Mouse (Mus musculus) subcutaneous adipose tissue, adult 2 months (tissue): ENCODE measurements around the gene Bcl2l1. TPM values are rescaled to one million over a fixed set of nuclear protein-coding genes. Genes with fewer than 3 reads are reported as not detected.

Experiments used
- polyA plus RNA-seq: library from polyadenylated mRNA; depleted of rRNA; stranded (reverse); fragments of >200 nt; gene quantifications from 2 replicates; pipeline ENCODE4 v1.2.3, GENCODE M21; 2012; ENCODE audit warnings: low replicate concordance; rRNA removed

Gene Bcl2l1
- 44.2 and 57.2 TPM in 2 replicates for polyA plus RNA-seq

DNA sequence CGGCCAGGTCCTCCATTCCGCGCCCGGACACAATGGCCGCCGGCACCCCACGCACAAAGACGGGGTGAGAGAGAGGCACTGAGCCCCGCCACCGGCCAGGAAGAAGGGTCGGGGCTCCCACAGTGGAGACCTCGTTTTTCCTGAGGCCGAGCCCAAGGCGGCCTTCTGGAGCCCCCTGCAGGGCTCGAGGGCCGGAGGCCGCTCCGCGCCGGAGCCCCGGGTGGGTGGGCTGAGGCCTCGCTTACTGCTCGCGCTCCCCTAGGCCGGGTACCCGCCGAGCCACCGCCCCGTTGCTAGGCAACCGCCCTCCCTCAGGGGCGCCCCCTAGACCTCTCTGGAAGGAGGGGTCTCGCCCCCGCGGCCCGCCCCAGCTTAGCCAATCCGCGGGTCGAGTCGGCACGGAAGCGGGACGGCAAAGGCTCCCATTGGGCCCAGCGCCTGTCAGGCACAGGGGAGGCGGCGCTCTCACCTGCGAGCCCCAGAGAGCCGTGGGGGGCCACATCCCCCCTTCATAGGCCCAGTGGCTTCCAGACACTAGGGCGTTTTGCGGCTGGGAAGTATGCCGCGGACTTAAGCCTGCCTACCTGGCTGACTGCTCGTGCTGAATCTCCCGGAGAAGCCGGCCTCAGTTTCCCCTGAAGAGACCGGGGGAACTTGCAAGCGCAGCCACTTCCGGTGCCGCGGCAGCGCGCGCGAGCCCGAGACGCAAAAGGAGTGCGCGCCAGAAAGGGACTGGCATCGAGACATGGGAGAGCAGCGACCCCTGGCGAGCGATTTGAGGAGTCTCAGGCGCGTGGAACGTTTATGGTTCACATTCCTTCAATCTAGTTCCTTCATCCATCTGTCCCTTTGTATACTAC, at the start of gene Bcl2l1:
TSS of gene Bcl2l1 (minus strand) at position 710 of the 860 bp plus-strand sequence.

DNA sequence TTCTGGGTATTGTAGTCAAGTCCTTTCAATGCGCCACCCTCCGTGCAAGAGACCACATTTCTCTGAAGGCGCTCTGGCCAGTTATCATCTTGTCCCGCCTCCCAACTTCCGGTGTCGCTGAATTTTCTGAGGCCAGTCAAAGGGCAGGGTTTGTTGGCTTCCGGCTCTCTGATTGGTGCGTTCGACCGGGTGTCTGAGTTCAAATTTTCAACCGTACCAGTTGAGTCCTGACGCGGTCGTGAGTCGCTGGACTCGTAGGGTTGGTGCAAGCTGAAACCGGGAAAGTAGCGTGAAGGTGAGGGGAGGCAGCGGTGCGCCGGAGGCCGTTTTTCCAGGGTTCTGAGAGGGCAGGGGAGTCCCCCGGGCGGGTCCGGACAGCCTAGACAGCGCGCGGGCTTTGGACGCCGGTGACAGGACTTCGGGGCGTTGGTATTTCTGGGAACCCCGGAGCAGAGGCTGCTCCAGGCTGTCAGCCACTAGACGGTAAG, 16.3 kb upstream of the Bcl2l1 start, which contains the start of gene Tpx2:
TSS of gene Tpx2 (plus strand) at position 150 of the 488 bp plus-strand sequence.

GRCm38 (mm10) chr2:152753944-152754711, 77.4 kb downstream of the Bcl2l1 start, which contains the start of gene Cox4i2:
TSS of gene Cox4i2 (plus strand) at chr2:152754173.

DNA sequence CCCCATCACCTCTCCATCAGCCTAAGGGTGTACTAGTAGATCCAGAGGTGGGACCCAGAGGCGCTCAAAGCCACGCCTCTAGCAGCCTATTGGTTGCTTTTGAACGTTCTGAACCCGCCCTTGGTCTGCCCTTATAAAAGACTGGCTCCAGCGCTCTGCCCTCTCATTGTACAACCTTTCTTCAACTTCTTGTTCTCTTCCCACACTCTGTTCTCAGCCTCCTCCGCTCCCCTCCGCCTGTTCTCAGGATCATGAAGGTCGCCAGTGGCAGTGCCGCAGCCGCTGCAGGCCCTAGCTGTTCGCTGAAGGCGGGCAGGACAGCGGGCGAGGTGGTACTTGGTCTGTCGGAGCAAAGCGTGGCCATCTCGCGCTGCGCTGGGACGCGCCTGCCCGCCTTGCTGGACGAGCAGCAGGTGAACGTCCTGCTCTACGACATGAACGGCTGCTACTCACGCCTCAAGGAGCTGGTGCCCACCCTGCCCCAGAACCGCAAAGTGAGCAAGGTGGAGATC, 95.4 kb downstream of the Bcl2l1 start, which contains the start of gene Id1:
TSS of gene Id1 (plus strand) at position 162 of the 512 bp plus-strand sequence.

Other genes starting within 250 kb of the Bcl2l1 start
- gene Defb45, start 232.3 kb downstream of the Bcl2l1 start, polyA plus RNA-seq: not detected in 2 replicates
- gene Defb36, start 227.4 kb downstream of the Bcl2l1 start, polyA plus RNA-seq: not detected in 2 replicates
- gene Defb25, start 208.7 kb downstream of the Bcl2l1 start, polyA plus RNA-seq: 5.3 TPM in 1 of 2 replicates, not detected in the other
- 13.6 and 24.9 TPM in 2 replicates for gene Rem1, start 204.8 kb downstream of the Bcl2l1 start, polyA plus RNA-seq
- 138 and 143 TPM in 2 replicates for gene H13, start 162.3 kb downstream of the Bcl2l1 start, polyA plus RNA-seq
- 7.2 and 10.9 TPM in 2 replicates for gene Mcts2, start 144.7 kb downstream of the Bcl2l1 start, polyA plus RNA-seq
- gene Id1, start 95.5 kb downstream of the Bcl2l1 start, polyA plus RNA-seq: 163 and 303 TPM in 2 replicates
- gene Cox4i2, start 77.6 kb downstream of the Bcl2l1 start, polyA plus RNA-seq: 9.4 and 12.8 TPM in 2 replicates
- 0.42 and 3.3 TPM in 2 replicates for gene Tpx2, start 16.2 kb upstream of the Bcl2l1 start, polyA plus RNA-seq
- gene Mylk2, start 79.6 kb upstream of the Bcl2l1 start, polyA plus RNA-seq: 0.13 and 0.22 TPM in 2 replicates
- gene Foxs1, start 101.5 kb upstream of the Bcl2l1 start, polyA plus RNA-seq: 17.5 and 19.5 TPM in 2 replicates
- gene Dusp15, start 120.0 kb upstream of the Bcl2l1 start, polyA plus RNA-seq: 0.49 and 3.4 TPM in 2 replicates
- gene Ttll9, start 130.8 kb upstream of the Bcl2l1 start, polyA plus RNA-seq: 0.56 and 0.68 TPM in 2 replicates
- 76.8 and 98.9 TPM in 2 replicates for gene Pdrg1, start 183.7 kb upstream of the Bcl2l1 start, polyA plus RNA-seq
- gene Xkr7, start 200.1 kb upstream of the Bcl2l1 start, polyA plus RNA-seq: not detected in 2 replicates
- gene Ccm2l, start 234.2 kb upstream of the Bcl2l1 start, polyA plus RNA-seq: 30.7 and 85.0 TPM in 2 replicates